Mouse (Mus musculus): ENCODE data around the gene Ankrd13d. TPM values are rescaled to one million over a fixed set of nuclear protein-coding genes. Genes with fewer than 3 reads are reported as not detected.

Ankrd13d gene
- polyA plus RNA-seq, 1 experiment from 2014 or later: 12.9 TPM

DNA sequence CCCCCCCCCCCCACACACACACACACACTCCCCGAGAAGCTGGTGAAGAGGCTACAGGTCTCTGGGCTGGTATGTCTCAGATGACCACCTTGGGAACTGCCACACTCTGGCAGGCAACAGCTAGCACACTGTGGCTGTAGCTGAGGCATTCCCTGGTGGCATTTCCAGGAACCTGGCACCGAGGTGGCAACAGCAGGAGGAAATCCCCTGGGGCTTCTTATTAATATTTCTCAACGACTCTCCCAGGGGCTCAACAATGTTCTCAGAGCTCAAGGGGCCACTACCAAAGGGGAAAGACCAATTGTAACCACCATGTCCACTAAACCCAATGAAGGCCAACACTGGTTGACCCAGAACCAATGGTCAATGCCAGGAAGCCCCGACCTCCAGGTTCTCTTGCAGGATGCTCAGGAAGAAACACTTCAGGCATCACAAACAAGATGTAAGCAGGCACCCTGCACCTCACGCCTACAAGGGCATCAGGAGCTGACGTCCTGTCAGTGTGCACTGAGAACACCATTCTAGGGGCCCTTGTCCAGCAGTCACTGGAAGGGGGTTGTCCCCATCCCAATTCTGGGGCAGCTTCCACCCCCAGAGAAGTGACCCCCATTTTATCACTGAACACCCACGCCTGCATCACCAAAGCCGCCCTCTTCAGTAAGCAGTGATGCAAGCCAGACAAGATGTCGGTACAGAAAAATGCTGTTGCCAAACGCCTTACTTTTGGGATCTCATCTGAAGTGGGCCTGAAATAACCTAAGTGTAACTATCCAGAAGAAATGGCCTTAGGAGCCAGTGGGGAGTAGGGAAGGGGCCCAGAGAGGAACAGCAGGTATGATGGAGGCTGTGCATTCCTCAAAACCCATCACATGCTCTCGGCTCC lies 18.2 kb upstream of the Ankrd13d start:
- Histone ChIP-seq H3K4me1 (replicated peaks) (peaks cover 63% of the 10 kb centered on the region), H3K4me3 (replicated peaks) (0 out of 2 replicates have a peak overlapping the region, but pooled peaks have one; percentile 15), H3K36me3 (peaks cover 19% of the 10 kb centered on the region; the same call in 1 of the 2 replicates), H3K4me2 (peak overlapping the region; percentile 89), H3K9ac (replicated peaks) (no peak overlapping the region; the same call in 1 of the 2 replicates), H3K27ac (peak overlapping the region; percentile 85), H3K27me3 (no peaks in the 10 kb centered on the region), H3K9me3 (no peaks in the 10 kb centered on the region)
- no peak for ATAC-seq (ENCODE audit: insufficient number of reproducible peaks, insufficient read depth, low FRiP score, low TSS enrichment, low read depth)
- WGBS: 69% methylated on average over 11 of the region's 11 CpGs

- Histone ChIP-seq H3K27me3 (no peaks in the 10 kb centered on the region), H3K4me1 (replicated peaks) (peaks cover 62% of the 10 kb centered on the region), H3K36me3 (peaks cover 19% of the 10 kb centered on the region), H3K27ac (0 out of 2 replicates have a peak overlapping the region, but pooled peaks have one; percentile 9), H3K9me3 (no peaks in the 10 kb centered on the region), H3K9ac (replicated peaks) (no peak overlapping the region), H3K4me3 (replicated peaks) (no peak overlapping the region), H3K4me2 (no peak overlapping the region)
- 43% methylated on average over 7 of the region's 7 CpGs for whole genome bisulfite sequencing
- no peak for ATAC-seq (ENCODE audit: insufficient number of reproducible peaks, insufficient read depth, low FRiP score, low TSS enrichment, low read depth)
Observed at GRCm38 (mm10) chr19:4300271-4300704, 17.4 kb upstream of the Ankrd13d start.

GRCm38 (mm10) chr19:4299574-4300270 lies 16.8 kb upstream of the Ankrd13d start:
- Histone ChIP-seq H3K27ac (0 out of 2 replicates have a peak overlapping the region, but pooled peaks have one; percentile 23), H3K4me2 (no peak overlapping the region), H3K4me1 (replicated peaks) (peaks cover 57% of the 10 kb centered on the region), H3K27me3 (no peaks in the 10 kb centered on the region), H3K4me3 (replicated peaks) (no peak overlapping the region), H3K9ac (replicated peaks) (no peak overlapping the region), H3K9me3 (no peaks in the 10 kb centered on the region), H3K36me3 (peaks cover 25% of the 10 kb centered on the region)
- WGBS: 78% methylated on average over 6 of the region's 6 CpGs
- no peak for ATAC-seq (ENCODE audit: insufficient number of reproducible peaks, insufficient read depth, low FRiP score, low TSS enrichment, low read depth)

- peaks cover 30% of the 10 kb centered on the region for H3K36me3 ChIP-seq
Observed at GRCm38 (mm10) chr19:4299126-4299525, 16.2 kb upstream of the Ankrd13d start.

GRCm38 (mm10) chr19:4298322-4299121 lies 15.6 kb upstream of the Ankrd13d start:
- WGBS: 88% methylated on average over 17 of the region's 17 CpGs
- peaks cover 50% of the 10 kb centered on the region for H3K4me1 ChIP-seq (replicated peaks)

More at GRCm38 (mm10) chr19:4299126-4299525, 16.2 kb upstream of the Ankrd13d start:
- H3K4me3 ChIP-seq (replicated peaks): no peak overlapping the region
- no peak overlapping the region for H3K9ac ChIP-seq (replicated peaks)
- 93% methylated on average over 7 of the region's 7 CpGs for WGBS
- H3K9me3 ChIP-seq: no peaks in the 10 kb centered on the region
- peaks cover 56% of the 10 kb centered on the region for H3K4me1 ChIP-seq (replicated peaks)
- 0 out of 2 replicates have a peak overlapping the region, but pooled peaks have one; percentile 23 for H3K27ac ChIP-seq
- ATAC-seq (ENCODE audit: insufficient number of reproducible peaks, insufficient read depth, low FRiP score, low TSS enrichment, low read depth): no peak
- H3K4me2 ChIP-seq: no peak overlapping the region
- no peaks in the 10 kb centered on the region for H3K27me3 ChIP-seq

DNA sequence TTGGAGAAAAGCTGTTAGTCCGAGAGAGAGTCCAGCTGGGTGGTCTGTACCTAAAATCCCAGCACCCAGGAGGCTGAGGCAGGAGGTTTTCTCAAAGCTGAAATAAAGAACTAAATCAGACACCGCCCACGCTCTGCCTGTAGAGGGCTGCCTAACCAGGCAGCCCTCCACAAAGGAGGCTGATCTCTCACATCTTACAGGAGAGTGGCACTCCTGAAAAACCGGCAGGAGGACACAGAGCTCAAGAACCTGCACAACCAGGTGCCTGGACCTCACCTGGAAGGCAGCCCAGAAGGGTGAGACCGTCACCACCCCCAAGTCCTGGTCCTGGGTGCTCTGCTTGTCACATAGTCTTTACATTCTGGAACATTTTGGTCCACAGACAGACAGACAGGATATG lies 14.9 kb upstream of the Ankrd13d start:
- Histone ChIP-seq H3K4me2 (no peak overlapping the region), H3K9me3 (no peaks in the 10 kb centered on the region), H3K27ac (no peak overlapping the region), H3K27me3 (no peaks in the 10 kb centered on the region), H3K9ac (replicated peaks) (no peak overlapping the region), H3K4me1 (replicated peaks) (peaks cover 43% of the 10 kb centered on the region), H3K4me3 (replicated peaks) (no peak overlapping the region), H3K36me3 (peaks cover 38% of the 10 kb centered on the region)
- ATAC-seq (ENCODE audit: insufficient number of reproducible peaks, insufficient read depth, low FRiP score, low TSS enrichment, low read depth): no peak
- 88% methylated on average over 5 of the region's 5 CpGs for WGBS

More at GRCm38 (mm10) chr19:4298322-4299121, 15.6 kb upstream of the Ankrd13d start:
- ATAC-seq (ENCODE audit: insufficient number of reproducible peaks, insufficient read depth, low FRiP score, low TSS enrichment, low read depth): no peak
- Histone ChIP-seq H3K4me3 (replicated peaks) (no peak overlapping the region), H3K9ac (replicated peaks) (no peak overlapping the region), H3K9me3 (no peaks in the 10 kb centered on the region), H3K27me3 (no peaks in the 10 kb centered on the region), H3K27ac (no peak overlapping the region), H3K36me3 (peaks cover 31% of the 10 kb centered on the region), H3K4me2 (no peak overlapping the region)

GRCm38 (mm10) chr19:4296611-4297010 lies 13.7 kb upstream of the Ankrd13d start:
- H3K9me3 ChIP-seq: no peaks in the 10 kb centered on the region
- no peak overlapping the region for H3K4me3 ChIP-seq (replicated peaks)
- peaks cover 50% of the 10 kb centered on the region for H3K36me3 ChIP-seq
- no peak overlapping the region for H3K27ac ChIP-seq
- 94% methylated on average over 2 of the region's 2 CpGs for WGBS
- no peak overlapping the region for H3K9ac ChIP-seq (replicated peaks)
- H3K27me3 ChIP-seq: no peaks in the 10 kb centered on the region
- peaks cover 31% of the 10 kb centered on the region for H3K4me1 ChIP-seq (replicated peaks)
- ATAC-seq (ENCODE audit: insufficient number of reproducible peaks, insufficient read depth, low FRiP score, low TSS enrichment, low read depth): no peak
- H3K4me2 ChIP-seq: no peak overlapping the region

DNA sequence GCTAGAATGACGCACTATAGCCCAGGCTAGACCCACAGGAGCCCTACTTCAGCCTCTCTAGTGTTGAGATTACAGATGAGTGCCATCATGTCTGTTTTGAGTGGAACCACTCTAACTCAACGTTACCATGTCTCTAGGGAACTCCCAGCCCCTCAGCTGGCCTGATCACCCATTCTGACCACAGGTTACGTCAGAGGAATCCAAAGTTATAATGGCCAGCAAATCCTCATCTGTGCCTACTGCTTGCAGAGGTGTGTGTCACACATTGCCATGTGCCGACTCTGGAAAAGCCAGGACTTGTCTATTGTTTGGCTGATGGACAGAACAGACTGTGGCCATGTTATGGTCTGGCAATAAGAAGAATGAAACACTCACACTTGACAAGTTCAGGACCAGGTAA lies 12.5 kb upstream of the Ankrd13d start:
- ATAC-seq (ENCODE audit: insufficient number of reproducible peaks, insufficient read depth, low FRiP score, low TSS enrichment, low read depth): no peak
- Histone ChIP-seq H3K36me3 (peaks cover 58% of the 10 kb centered on the region), H3K4me1 (replicated peaks) (peaks cover 19% of the 10 kb centered on the region), H3K4me3 (replicated peaks) (no peak overlapping the region), H3K27ac (no peak overlapping the region), H3K27me3 (no peaks in the 10 kb centered on the region), H3K9ac (replicated peaks) (no peak overlapping the region), H3K4me2 (no peak overlapping the region), H3K9me3 (no peaks in the 10 kb centered on the region)
- 89% methylated on average over 4 of the region's 4 CpGs for WGBS

- ATAC-seq (ENCODE audit: insufficient number of reproducible peaks, insufficient read depth, low FRiP score, low TSS enrichment, low read depth): no peak
- no peaks in the 10 kb centered on the region for H3K9me3 ChIP-seq
- H3K4me1 ChIP-seq (replicated peaks): peaks cover 10% of the 10 kb centered on the region; the same call in 1 of the 2 replicates
- H3K4me2 ChIP-seq: no peak overlapping the region
- H3K4me3 ChIP-seq (replicated peaks): no peak overlapping the region
- 70% methylated on average over 14 of the region's 14 CpGs for WGBS
- no peaks in the 10 kb centered on the region for H3K27me3 ChIP-seq
- no peak overlapping the region for H3K9ac ChIP-seq (replicated peaks)
- peaks cover 66% of the 10 kb centered on the region for H3K36me3 ChIP-seq
- no peak overlapping the region for H3K27ac ChIP-seq
Observed at GRCm38 (mm10) chr19:4294381-4295097, 11.6 kb upstream of the Ankrd13d start.

- H3K9ac ChIP-seq (replicated peaks): no peak overlapping the region
- H3K4me3 ChIP-seq (replicated peaks): no peak overlapping the region
- 0 out of 2 replicates have a peak, but pooled peaks cover 6% of the 10 kb centered on the region for H3K4me1 ChIP-seq (replicated peaks)
- H3K27me3 ChIP-seq: no peaks in the 10 kb centered on the region
- no peak for ATAC-seq (ENCODE audit: insufficient number of reproducible peaks, insufficient read depth, low FRiP score, low TSS enrichment, low read depth)
- no peak overlapping the region for H3K27ac ChIP-seq
- H3K4me2 ChIP-seq: no peak overlapping the region
- H3K36me3 ChIP-seq: peaks cover 86% of the 10 kb centered on the region
- 88% methylated on average over 11 of the region's 11 CpGs for WGBS
- H3K9me3 ChIP-seq: no peaks in the 10 kb centered on the region
Observed at GRCm38 (mm10) chr19:4291161-4291560, 8.2 kb upstream of the Ankrd13d start.
